ENCODE assay signal across 18 mouse cellular contexts in the genomic region with DNA sequence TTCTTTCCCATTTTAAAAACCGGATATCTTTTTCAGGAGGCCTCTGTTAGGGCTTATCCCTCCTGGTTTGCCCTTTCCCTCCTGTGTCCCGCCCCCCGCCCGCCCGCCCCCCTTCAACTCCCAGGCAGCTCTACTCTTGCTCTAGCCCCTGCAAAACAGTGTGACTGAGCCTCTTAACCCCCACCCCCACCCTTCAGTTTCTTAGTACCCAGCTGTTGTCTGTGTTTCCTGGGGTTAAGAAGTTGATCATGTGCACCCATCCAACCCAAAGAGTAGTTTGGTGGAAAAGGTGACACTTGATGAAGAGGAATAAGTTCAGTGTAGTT. TPM values are rescaled to one million over a fixed set of nuclear protein-coding genes. Genes with fewer than 3 reads are reported as not detected.
DNase-seq lines count a peak whose midpoint lies in the region; ATAC-seq and TF ChIP-seq lines count a peak whose summit lies in the region.
"Had no signal": no experiment of that assay in that cellular context is flagged by ENCODE, and none has a peak within 500 bp of the region (broad histone marks: within the 10 kb centered on the region; RNA-seq: fewer than 3 reads in every experiment).

No protein-coding gene starts in this region.

- H3K27ac ChIP-seq in gastrocnemius, adult 2 months: peak overlapping the region; percentile 40; the same call in 1 of the 2 replicates
- H3K27ac ChIP-seq in kidney, embryonic 16.5 days (ENCODE audit: low read length): 0 out of 2 replicates have a peak overlapping the region, but pooled peaks have one; percentile 21
- peak overlapping the region; percentile 67 for H3K27ac ChIP-seq in limb, embryonic 10.5 days
- H3K27ac ChIP-seq: hindbrain, embryonic 14.5 days; kidney, postnatal 0 days; liver, embryonic 12.5 days; lung, embryonic 15.5 days; stomach, embryonic 15.5 days had no signal

- WGBS in kidney, embryonic 16.5 days: 48% methylated on average over 5 of the region's 5 CpGs
- 39% methylated on average over 5 of the region's 5 CpGs for WGBS in limb, embryonic 10.5 days

- H3K9me3 ChIP-seq in kidney, embryonic 16.5 days (ENCODE audit: low read length): 0 out of 2 replicates have a peak, but pooled peaks cover 6% of the 10 kb centered on the region
- H3K9me3 ChIP-seq in E14TG2a.4 (ENCODE audit: low read length): peaks cover 15% of the 10 kb centered on the region
- H3K9me3 ChIP-seq in limb, embryonic 10.5 days (replicated peaks): no peaks in the 10 kb centered on the region
- H3K9me3 ChIP-seq: liver, embryonic 12.5 days; lung, embryonic 15.5 days; stomach, embryonic 15.5 days had no signal

- H3K27me3 ChIP-seq in kidney, embryonic 16.5 days (ENCODE audit: insufficient read depth, low read length): no peaks in the 10 kb centered on the region
- H3K27me3 ChIP-seq in E14TG2a.4 (ENCODE audit: insufficient read depth, low read length): peaks cover 11% of the 10 kb centered on the region
- H3K27me3 ChIP-seq in limb, embryonic 10.5 days (ENCODE audit: low read depth, poor library complexity, severe bottlenecking): 0 out of 2 replicates have a peak, but pooled peaks cover 3% of the 10 kb centered on the region
- H3K27me3 ChIP-seq: liver, embryonic 12.5 days; lung, embryonic 15.5 days; stomach, embryonic 15.5 days had no signal

- H3K9ac ChIP-seq in kidney, embryonic 16.5 days (replicated peaks; ENCODE audit: low read length): no peak overlapping the region
- H3K9ac ChIP-seq: hindbrain, embryonic 14.5 days; liver, embryonic 12.5 days; lung, embryonic 15.5 days; stomach, embryonic 15.5 days had no signal

- H3K4me1 ChIP-seq in kidney, embryonic 16.5 days (ENCODE audit: insufficient read depth, low read length): peaks cover 11% of the 10 kb centered on the region; the same call in 1 of the 2 replicates
- peaks cover 13% of the 10 kb centered on the region for H3K4me1 ChIP-seq in E14TG2a.4 (replicated peaks; ENCODE audit: low read depth, low read length)
- H3K4me1 ChIP-seq in limb, embryonic 10.5 days: peaks cover 19% of the 10 kb centered on the region

- peak; percentile 51; the same call in 1 of the 2 replicates for ATAC-seq in kidney, embryonic 16.5 days (ENCODE audit: low FRiP score, low TSS enrichment)
- no peak for ATAC-seq in megakaryocyte progenitor cell, adult 5-6 weeks (replicated peaks; ENCODE audit: poor library complexity)
- ATAC-seq: liver, embryonic 12.5 days had no signal

- TF ChIP-seq CTCF in gastrocnemius, adult 2 months (IDR thresholded peaks at IDR 0.05): no peak
- no peak for TF ChIP-seq CTCF in E14TG2a.4 (conservative IDR thresholded peaks at IDR 0.05; ENCODE audit: low read length)

- no peak overlapping the region for H3K4me2 ChIP-seq in kidney, embryonic 16.5 days (replicated peaks; ENCODE audit: low read depth, low read length)
- H3K4me2 ChIP-seq: hindbrain, embryonic 14.5 days; liver, embryonic 12.5 days; lung, embryonic 15.5 days; stomach, embryonic 15.5 days had no signal

- intact Hi-C loops in gastrocnemius, adult 2 months (cut with DNase I): no loop called here
- intact Hi-C loops in gastrocnemius, postnatal 14 days (cut with DNase I; ENCODE audit: low total_unique reads): no loop called here

- H3K4me3 ChIP-seq in gastrocnemius, adult 2 months: no peak overlapping the region
- H3K4me3 ChIP-seq in kidney, embryonic 16.5 days (ENCODE audit: low read length): no peak overlapping the region
- H3K4me3 ChIP-seq in E14TG2a.4 (replicated peaks; ENCODE audit: low read length): peak overlapping the region; percentile 29; the same call in 1 of the 2 replicates
- no peak overlapping the region for H3K4me3 ChIP-seq in limb, embryonic 10.5 days
- H3K4me3 ChIP-seq: liver, embryonic 12.5 days; lung, embryonic 15.5 days; megakaryocyte, embryonic 14.5 days; stomach, embryonic 15.5 days had no signal

- no peaks in the 10 kb centered on the region for H3K36me3 ChIP-seq in kidney, embryonic 16.5 days (ENCODE audit: insufficient read depth, low read length)
- no peaks in the 10 kb centered on the region for H3K36me3 ChIP-seq in E14TG2a.4 (ENCODE audit: insufficient read depth, low read length)
- H3K36me3 ChIP-seq in limb, embryonic 10.5 days: no peaks in the 10 kb centered on the region
- H3K36me3 ChIP-seq: liver, embryonic 12.5 days; lung, embryonic 15.5 days; stomach, embryonic 15.5 days had no signal

- DNase-seq in gastrocnemius, adult 2 months: no peak
- DNase-seq in gastrocnemius, postnatal 14 days: no peak
- DNase-seq in kidney, adult 8-10 months: no peak
- DNase-seq in limb, embryonic 10.5 days (ENCODE audit: low spot score): no peak
- DNase-seq in cerebellum, postnatal 14 days: no peak
- DNase-seq: cerebellum, adult 8-10 months; heart, postnatal 14 days; right cerebral cortex, postnatal 14 days; spleen, adult 18-20 months had no signal

RNA-seq across cellular contexts. Expression of a gene that starts 37.9 kb away (rescaled TPM):
- under 1 TPM; 0.31 to 0.47 TPM for total RNA-seq in gastrocnemius, adult 2 months (2021)
- under 1 TPM; 0.88 to 1.00 TPM for total RNA-seq in gastrocnemius, postnatal 14 days (2021)
- 44.8 and 47.4 TPM in 2 replicates for polyA plus RNA-seq in kidney, embryonic 16.5 days (2015; fragmentation: Nextera tagmentation; extraction: Ambion mirVana)
- 58.5 and 67.8 TPM in 2 replicates for polyA plus RNA-seq in limb, embryonic 10.5 days (2016; fragmentation: Nextera tagmentation; extraction: Ambion mirVana)
- total RNA-seq in megakaryocyte progenitor cell, adult 5-6 weeks (2015): 31.6 and 38.2 TPM in 2 replicates
- 30.9 and 42.9 TPM in 2 replicates for total RNA-seq in megakaryocyte progenitor cell, adult 5-6 weeks (2017)

Comparison
In these comparisons a context has a peak if more than half of its experiments do, and no peak if none do; other contexts are left out.
1. RNA of a gene that starts 37.9 kb away (total RNA-seq): 30.9 to 42.9 TPM in megakaryocyte progenitor cell, adult 5-6 weeks; 0.88 to 1.00 TPM in gastrocnemius, postnatal 14 days and 0.31 to 0.47 TPM in gastrocnemius, adult 2 months; every median in the first group is over 10 times any median in the second.
2. Peak in every context shown above with its lines, with median percentiles within 50 percentile points of each other: H3K27ac ChIP-seq.